Mouse (Mus musculus): ENCODE results near the gene Insig1.

Insig1 gene

GRCm38 (mm10) chr5:28063989-28064624 lies 7.1 kb upstream of the Insig1 start:
- peak; percentile 7 for DNase-seq (ENCODE audit: low spot score)

GRCm38 (mm10) chr5:28065275-28065674 lies 5.9 kb upstream of the Insig1 start:
- no peak for DNase-seq (ENCODE audit: low spot score)

- DNase-seq (ENCODE audit: low spot score): peak; percentile 7
These were observed 4.9 kb upstream of the Insig1 start for GRCm38 (mm10) chr5:28066311-28066710.

GRCm38 (mm10) chr5:28070149-28070827 lies 875 bp upstream of the Insig1 start:
- DNase-seq (ENCODE audit: low spot score): no peak

- DNase-seq (ENCODE audit: low spot score): peak; percentile 92
These were observed 477 bp downstream of the Insig1 start for GRCm38 (mm10) chr5:28071456-28072223.

- DNase-seq (ENCODE audit: low spot score): peak; percentile 20
These were observed 8.3 kb downstream of the Insig1 start for GRCm38 (mm10) chr5:28079431-28079830.

GRCm38 (mm10) chr5:28081127-28081526 lies 10.0 kb downstream of the Insig1 start:
- no peak for DNase-seq (ENCODE audit: low spot score)

GRCm38 (mm10) chr5:28081822-28082221 lies 10.7 kb downstream of the Insig1 start:
- no peak for DNase-seq (ENCODE audit: low spot score)

GRCm38 (mm10) chr5:28082312-28082711 lies 11.1 kb downstream of the Insig1 start:
- no peak for DNase-seq (ENCODE audit: low spot score)

GRCm38 (mm10) chr5:28082796-28083195 lies 11.6 kb downstream of the Insig1 start:
- DNase-seq (ENCODE audit: low spot score): no peak

GRCm38 (mm10) chr5:28084743-28085142 lies 13.6 kb downstream of the Insig1 start:
- DNase-seq (ENCODE audit: low spot score): no peak

GRCm38 (mm10) chr5:28090547-28090946 lies 19.4 kb downstream of the Insig1 start:
- no peak for DNase-seq (ENCODE audit: low spot score)

GRCm38 (mm10) chr5:28092327-28092726 lies 21.2 kb downstream of the Insig1 start:
- no peak for DNase-seq (ENCODE audit: low spot score)

GRCm38 (mm10) chr5:28093874-28094273 lies 22.7 kb downstream of the Insig1 start:
- DNase-seq (ENCODE audit: low spot score): peak; percentile 76

GRCm38 (mm10) chr5:28094393-28094792 lies 23.2 kb downstream of the Insig1 start:
- DNase-seq (ENCODE audit: low spot score): no peak

- no peak for DNase-seq (ENCODE audit: low spot score)
These were observed 23.7 kb downstream of the Insig1 start for GRCm38 (mm10) chr5:28094846-28095245.

- no peak for DNase-seq (ENCODE audit: low spot score)
These were observed 24.5 kb downstream of the Insig1 start for GRCm38 (mm10) chr5:28095671-28096070.

GRCm38 (mm10) chr5:28106966-28107365 lies 35.8 kb downstream of the Insig1 start:
- DNase-seq (ENCODE audit: low spot score): no peak

- DNase-seq (ENCODE audit: low spot score): no peak
These were observed 36.8 kb downstream of the Insig1 start for GRCm38 (mm10) chr5:28107974-28108373.

GRCm38 (mm10) chr5:28110881-28111280 lies 39.7 kb downstream of the Insig1 start:
- DNase-seq (ENCODE audit: low spot score): no peak

- DNase-seq (ENCODE audit: low spot score): no peak
These were observed 46.2 kb downstream of the Insig1 start for GRCm38 (mm10) chr5:28117251-28117880.

GRCm38 (mm10) chr5:28117882-28118530 lies 46.8 kb downstream of the Insig1 start:
- DNase-seq (ENCODE audit: low spot score): no peak
